22 mouse cellular contexts compared by ENCODE assay signal in the genomic region with DNA sequence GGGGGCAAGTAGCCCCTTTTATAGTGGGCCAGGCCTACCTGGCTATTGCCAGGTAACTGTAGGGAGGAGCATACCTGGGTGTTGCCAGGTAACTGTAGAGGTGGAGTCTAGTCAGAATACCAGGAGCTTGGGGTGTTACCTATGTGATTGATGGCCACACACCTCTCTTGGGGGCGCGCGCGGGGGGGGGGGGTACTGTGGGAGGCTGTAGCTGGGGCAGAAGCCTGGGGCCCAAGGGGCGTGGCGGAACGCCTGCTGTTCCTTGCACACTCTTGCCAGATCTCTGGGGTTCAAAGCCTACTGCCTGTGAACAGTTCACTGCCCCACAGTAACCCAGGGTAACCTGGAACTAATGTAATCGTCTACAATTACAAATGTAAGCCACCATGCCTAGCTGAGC.
A peak's percentile ranks its signal among the peaks of the same experiment; 100 is the strongest.
DNase-seq lines count a peak whose midpoint lies in the region; ATAC-seq and TF ChIP-seq lines count a peak whose summit lies in the region.
"Had no signal": no experiment of that assay in that cellular context is flagged by ENCODE, and none has a peak within 500 bp of the region (broad histone marks: within the 10 kb centered on the region; RNA-seq: fewer than 3 reads in every experiment).

No protein-coding gene starts in this region.

- H3K4me3 ChIP-seq in heart, embryonic 14.5 days (ENCODE audit: control insufficient read depth in 1 of 2, insufficient read depth in 1 of 2, low read depth in 1 of 2, low read length in 2 of 2), result no peak overlapping the region
- no peak overlapping the region for H3K4me3 ChIP-seq in heart, adult 2 months
- H3K4me3 ChIP-seq in limb, embryonic 11.5 days (ENCODE audit: low read depth, low read length), result no peak overlapping the region
- no peak overlapping the region for H3K4me3 ChIP-seq in limb, embryonic 10.5 days
- H3K4me3 ChIP-seq in stomach, embryonic 14.5 days (ENCODE audit: low read depth, low read length), result no peak overlapping the region
- H3K4me3 ChIP-seq: embryonic facial prominence, embryonic 12.5 days; heart, embryonic 15.5 days; limb, embryonic 12.5 days; liver, embryonic 13.5 days; lung, embryonic 15.5 days; myocyte had no signal

- no peak overlapping the region for H3K9ac ChIP-seq in heart, embryonic 14.5 days (ENCODE audit: low read length)
- no peak overlapping the region for H3K9ac ChIP-seq in heart, adult 2 months (ENCODE audit: low read depth, low read length)
- H3K9ac ChIP-seq in limb, embryonic 11.5 days (ENCODE audit: low read length), result no peak overlapping the region
- H3K9ac ChIP-seq in stomach, embryonic 14.5 days (replicated peaks; ENCODE audit: low read depth, low read length), result no peak overlapping the region
- H3K9ac ChIP-seq: embryonic facial prominence, embryonic 12.5 days; forebrain, postnatal 0 days; heart, embryonic 15.5 days; limb, embryonic 12.5 days; liver, embryonic 13.5 days; lung, embryonic 15.5 days had no signal

- H3K27me3 ChIP-seq in heart, embryonic 14.5 days (ENCODE audit: control insufficient read depth, insufficient read depth, low read length), result no peaks in the 10 kb centered on the region
- no peaks in the 10 kb centered on the region for H3K27me3 ChIP-seq in heart, adult 2 months (ENCODE audit: control insufficient read depth, insufficient read depth, low read length)
- no peaks in the 10 kb centered on the region for H3K27me3 ChIP-seq in limb, embryonic 11.5 days (ENCODE audit: control insufficient read depth, insufficient read depth, low read length)
- H3K27me3 ChIP-seq in limb, embryonic 10.5 days (ENCODE audit: low read depth, poor library complexity, severe bottlenecking), result peaks cover 20% of the 10 kb centered on the region
- no peaks in the 10 kb centered on the region for H3K27me3 ChIP-seq in stomach, embryonic 14.5 days (ENCODE audit: control insufficient read depth, insufficient read depth, low read length)
- H3K27me3 ChIP-seq: embryonic facial prominence, embryonic 12.5 days; heart, embryonic 15.5 days; liver, embryonic 13.5 days; lung, embryonic 15.5 days had no signal

- TF ChIP-seq POLR2A in heart, adult 2 months (IDR thresholded peaks at IDR 0.05; ENCODE audit: insufficient read depth, low read depth, low read length), result no peak

- H3K79me2 ChIP-seq in heart, adult 2 months (replicated peaks; ENCODE audit: control insufficient read depth, insufficient read depth, low read length), result no peaks in the 10 kb centered on the region

- intact Hi-C loops in heart, adult 2 months (cut with DNase I), result no loop called here

- no peaks in the 10 kb centered on the region for H3K9me3 ChIP-seq in heart, embryonic 14.5 days (ENCODE audit: control insufficient read depth, low read length)
- H3K9me3 ChIP-seq in limb, embryonic 11.5 days (ENCODE audit: control insufficient read depth, low read length), result no peaks in the 10 kb centered on the region
- H3K9me3 ChIP-seq in limb, embryonic 10.5 days (replicated peaks), result no peaks in the 10 kb centered on the region
- H3K9me3 ChIP-seq in stomach, embryonic 14.5 days (ENCODE audit: control insufficient read depth, low read depth, low read length), result no peaks in the 10 kb centered on the region
- H3K9me3 ChIP-seq: embryonic facial prominence, embryonic 12.5 days; heart, embryonic 15.5 days; limb, embryonic 12.5 days; liver, embryonic 13.5 days; lung, embryonic 15.5 days had no signal

- WGBS in heart, embryonic 14.5 days, result 35% methylated on average over 8 of the region's 8 CpGs
- WGBS in heart, adult 2 months, result 55% methylated on average over 8 of the region's 8 CpGs
- WGBS in limb, embryonic 11.5 days, result 36% methylated on average over 8 of the region's 8 CpGs
- 39% methylated on average over 8 of the region's 8 CpGs for WGBS in limb, embryonic 10.5 days
- WGBS in stomach, embryonic 14.5 days, result 27% methylated on average over 8 of the region's 8 CpGs

- H3K4me1 ChIP-seq in heart, embryonic 14.5 days (ENCODE audit: control insufficient read depth in 2 of 2, insufficient read depth in 2 of 2, low read length in 2 of 2), result no peaks in the 10 kb centered on the region
- no peaks in the 10 kb centered on the region for H3K4me1 ChIP-seq in heart, adult 2 months (ENCODE audit: control insufficient read depth, insufficient read depth, low read length)
- H3K4me1 ChIP-seq in limb, embryonic 11.5 days (ENCODE audit: control insufficient read depth, insufficient read depth, low read length), result no peaks in the 10 kb centered on the region
- peaks cover 10% of the 10 kb centered on the region; the same call in 1 of the 2 replicates for H3K4me1 ChIP-seq in limb, embryonic 10.5 days
- H3K4me1 ChIP-seq in stomach, embryonic 14.5 days (ENCODE audit: control insufficient read depth, insufficient read depth, low read length), result no peaks in the 10 kb centered on the region
- H3K4me1 ChIP-seq: embryonic facial prominence, embryonic 12.5 days; limb, embryonic 12.5 days; liver, embryonic 13.5 days had no signal

- H3K27ac ChIP-seq in heart, embryonic 14.5 days (replicated peaks in 1 of 2; ENCODE audit: control insufficient read depth in 1 of 2, insufficient read depth in 1 of 2, low read depth in 2 of 2, low read length in 2 of 2), result no peak overlapping the region
- H3K27ac ChIP-seq in heart, adult 2 months, result no peak overlapping the region
- H3K27ac ChIP-seq in limb, embryonic 11.5 days (replicated peaks; ENCODE audit: low read depth, low read length), result no peak overlapping the region
- H3K27ac ChIP-seq in limb, embryonic 10.5 days, result no peak overlapping the region
- no peak overlapping the region for H3K27ac ChIP-seq in stomach, embryonic 14.5 days (ENCODE audit: low read length)
- H3K27ac ChIP-seq: embryonic facial prominence, embryonic 12.5 days; heart, embryonic 15.5 days; limb, embryonic 12.5 days; liver, embryonic 13.5 days; lung, embryonic 15.5 days had no signal

- H3K4me2 ChIP-seq in heart, embryonic 14.5 days (ENCODE audit: low read length), result 0 out of 2 replicates have a peak overlapping the region, but pooled peaks have one; percentile 22
- no peak overlapping the region for H3K4me2 ChIP-seq in limb, embryonic 11.5 days (ENCODE audit: low read depth, severe bottlenecking)
- H3K4me2 ChIP-seq in stomach, embryonic 14.5 days (replicated peaks; ENCODE audit: low read depth, low read length), result no peak overlapping the region
- H3K4me2 ChIP-seq: embryonic facial prominence, embryonic 12.5 days; heart, embryonic 15.5 days; liver, embryonic 13.5 days; lung, embryonic 15.5 days had no signal

- no peak for TF ChIP-seq EP300 in heart, adult 2 months (IDR thresholded peaks at IDR 0.05; ENCODE audit: insufficient read depth, low read depth, low read length)

- H3K36me3 ChIP-seq in heart, embryonic 14.5 days (ENCODE audit: control insufficient read depth, insufficient read depth, low read length), result no peaks in the 10 kb centered on the region
- no peaks in the 10 kb centered on the region for H3K36me3 ChIP-seq in heart, adult 2 months (ENCODE audit: control insufficient read depth, insufficient read depth, low read length)
- H3K36me3 ChIP-seq in limb, embryonic 11.5 days (ENCODE audit: control insufficient read depth, insufficient read depth, low read length), result no peaks in the 10 kb centered on the region
- H3K36me3 ChIP-seq in limb, embryonic 10.5 days, result no peaks in the 10 kb centered on the region
- no peaks in the 10 kb centered on the region for H3K36me3 ChIP-seq in stomach, embryonic 14.5 days (ENCODE audit: control insufficient read depth, insufficient read depth, low read length)
- H3K36me3 ChIP-seq: embryonic facial prominence, embryonic 12.5 days; heart, embryonic 15.5 days; limb, embryonic 12.5 days; liver, embryonic 13.5 days; lung, embryonic 15.5 days had no signal

- TF ChIP-seq CTCF in heart, adult 2 months (IDR thresholded peaks at IDR 0.05), result no peak

- ATAC-seq in heart, embryonic 14.5 days (ENCODE audit: insufficient number of reproducible peaks, insufficient read depth, low FRiP score, low read depth), result no peak
- peak; percentile 39; the same call in 1 of the 2 replicates for ATAC-seq in limb, embryonic 11.5 days (ENCODE audit: insufficient number of reproducible peaks, low FRiP score, low TSS enrichment, low read depth)
- peak; percentile 85 for ATAC-seq in stomach, embryonic 14.5 days (ENCODE audit: insufficient number of reproducible peaks, insufficient read depth, low FRiP score, low read depth)
- ATAC-seq: forebrain, postnatal 0 days; inflammation-experienced regulatory T-cells, adult 6 months had no signal

- no peak for DNase-seq in heart, adult 2 months
- no peak for DNase-seq in limb, embryonic 11.5 days (ENCODE audit: low spot score)
- DNase-seq in limb, embryonic 10.5 days (ENCODE audit: low spot score), result no peak
- peak; percentile 26 for DNase-seq in ZHBTc4 (ENCODE audit: low read depth, low spot score)
- no peak for DNase-seq in cerebellum, postnatal 36 days
- DNase-seq in layer of hippocampus, postnatal 14 days (ENCODE audit: low spot score in 2 of 2), result no peak
- DNase-seq: adrenal gland, adult 8-10 months; cerebellum, adult 8-10 months; forebrain, postnatal 0 days; kidney, postnatal 14 days; liver, embryonic 13.5 days; midbrain, embryonic 14.5 days; right cerebral cortex, postnatal 14 days; thymus, postnatal 14 days had no signal
